Mouse (Mus musculus): ENCODE measurements around the gene Slc8a1. TPM values are rescaled to one million over a fixed set of nuclear protein-coding genes. Genes with fewer than 3 reads are reported as not detected.

The Slc8a1 gene
- total and polyA plus RNA-seq, 3 experiments, result not detected

GRCm38 (mm10) chr17:81404225-81404624 is 334.0 kb downstream of the Slc8a1 start:
- DNase-seq (ENCODE audit: extremely low read depth), result no peak
- no peaks in the 10 kb centered on the region for H3K79me2 ChIP-seq (replicated peaks; ENCODE audit: control insufficient read depth, extremely low read depth, insufficient read depth, poor library complexity, severe bottlenecking)
- dilution Hi-C loops (cut with MboI; ENCODE audit: extremely low pct_ligation_motif_present, extremely low pct_unique_long_range_greater_than_20kb, low sequenced_read_pairs), result no loop called here

DNA sequence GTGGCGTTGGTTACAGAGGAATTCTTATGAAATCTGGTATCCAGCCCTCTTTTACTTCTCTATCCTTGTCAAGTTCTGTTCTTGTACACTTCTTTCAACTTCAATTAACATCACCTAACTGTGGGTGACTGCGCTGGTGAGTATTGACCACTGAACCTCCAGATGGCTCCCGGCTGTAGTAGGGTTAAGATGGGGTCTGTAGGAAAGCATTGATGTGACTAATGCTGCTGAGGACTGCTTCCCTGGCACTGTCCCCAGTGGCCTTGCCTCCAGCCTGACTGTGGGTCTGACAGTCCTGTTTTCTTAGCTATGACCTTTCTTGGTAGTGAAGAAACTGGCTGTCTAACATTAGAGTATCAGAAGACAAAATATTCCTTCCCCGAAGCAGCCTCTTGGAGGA is 335.1 kb downstream of the Slc8a1 start:
- H3K9me3 ChIP-seq (replicated peaks; ENCODE audit: low read length), result peaks cover 60% of the 10 kb centered on the region
- H3K36me3 ChIP-seq (replicated peaks in 1 of 2; ENCODE audit: control insufficient read depth in 1 of 2, insufficient read depth in 1 of 2, low read length in 1 of 2), result no peaks in the 10 kb centered on the region
- no peak overlapping the region for H3K4me2 ChIP-seq (ENCODE audit: insufficient read depth, low read depth, poor library complexity, severe bottlenecking)
- H3K4me3 ChIP-seq (replicated peaks in 1 of 3; ENCODE audit: low read depth in 2 of 3, low read length in 2 of 3, poor library complexity in 1 of 3), result no peak overlapping the region
- no peak for DNase-seq (ENCODE audit: extremely low read depth)
- no peak overlapping the region for H3K27ac ChIP-seq (ENCODE audit: insufficient read depth, low read depth)
- dilution Hi-C loops (cut with MboI; ENCODE audit: extremely low pct_ligation_motif_present, extremely low pct_unique_long_range_greater_than_20kb, low sequenced_read_pairs) (no loop called here), in situ Hi-C loops (cut with MboI; ENCODE audit: low pct_ligation_motif_present, low pct_unique_long_range_greater_than_20kb, low sequenced_read_pairs) (no loop called here)
- H3K27me3 ChIP-seq (replicated peaks), result no peaks in the 10 kb centered on the region
- TF ChIP-seq ELF1 (IDR thresholded peaks at IDR 0.05; ENCODE audit: low read depth, low read length), result no peak
- no peak for TF ChIP-seq CTCF (conservative IDR thresholded peaks at IDR 0.05 in 1 of 2, IDR thresholded peaks at IDR 0.05 in 1 of 2; ENCODE audit: low read depth in 2 of 2, low read length in 2 of 2)
- no peak for TF ChIP-seq SIN3A (IDR thresholded peaks at IDR 0.05; ENCODE audit: low read length)
- TF ChIP-seq MEF2A (IDR thresholded peaks at IDR 0.05; ENCODE audit: borderline replicate concordance, low read depth, low read length), result no peak
- no peak for TF ChIP-seq PAX5 (IDR thresholded peaks at IDR 0.05; ENCODE audit: low read length)
- TF ChIP-seq TBP (conservative IDR thresholded peaks at IDR 0.05; ENCODE audit: low read depth, low read length), result no peak
- TF ChIP-seq MXI1 (IDR thresholded peaks at IDR 0.05; ENCODE audit: low read depth, low read length), result no peak
- no peak for TF ChIP-seq SMC3 (IDR thresholded peaks at IDR 0.05; ENCODE audit: low read depth, low read length)
- no peak for TF ChIP-seq UBTF (IDR thresholded peaks at IDR 0.05; ENCODE audit: low read depth, low read length)
- TF ChIP-seq POLR2AphosphoS2 (IDR thresholded peaks at IDR 0.05; ENCODE audit: low read depth, low read length), result no peak
- no peak for TF ChIP-seq USF2 (conservative IDR thresholded peaks at IDR 0.05; ENCODE audit: low read depth, low read length)
- TF ChIP-seq RAD21 (IDR thresholded peaks at IDR 0.05; ENCODE audit: low read depth, low read length), result no peak
- no peak for TF ChIP-seq TCF12 (IDR thresholded peaks at IDR 0.05; ENCODE audit: low read depth, low read length)
- TF ChIP-seq CHD2 (IDR thresholded peaks at IDR 0.05; ENCODE audit: low read length), result no peak
- TF ChIP-seq CHD1 (IDR thresholded peaks at IDR 0.05; ENCODE audit: low read depth, low read length), result no peak
- H3K4me1 ChIP-seq (ENCODE audit: control insufficient read depth in 1 of 2, insufficient read depth in 2 of 2), result no peaks in the 10 kb centered on the region
- H3K79me2 ChIP-seq (replicated peaks; ENCODE audit: control insufficient read depth, extremely low read depth, insufficient read depth, poor library complexity, severe bottlenecking), result no peaks in the 10 kb centered on the region
- H3K9ac ChIP-seq (ENCODE audit: insufficient read depth, low read depth), result no peak overlapping the region

More at GRCm38 (mm10) chr17:81404225-81404624, 334.0 kb downstream of the Slc8a1 start:
- Histone ChIP-seq H3K27me3 (replicated peaks) (no peaks in the 10 kb centered on the region), H3K4me1 (ENCODE audit: control insufficient read depth in 1 of 2, insufficient read depth in 2 of 2) (no peaks in the 10 kb centered on the region), H3K4me2 (ENCODE audit: insufficient read depth, low read depth, poor library complexity, severe bottlenecking) (no peak overlapping the region), H3K27ac (ENCODE audit: insufficient read depth, low read depth) (no peak overlapping the region), H3K9me3 (replicated peaks; ENCODE audit: low read length) (peaks cover 65% of the 10 kb centered on the region), H3K4me3 (replicated peaks in 1 of 3; ENCODE audit: low read depth in 2 of 3, low read length in 2 of 3, poor library complexity in 1 of 3) (no peak overlapping the region), H3K36me3 (replicated peaks in 1 of 2; ENCODE audit: control insufficient read depth in 1 of 2, insufficient read depth in 1 of 2, low read length in 1 of 2) (no peaks in the 10 kb centered on the region), H3K9ac (ENCODE audit: insufficient read depth, low read depth) (no peak overlapping the region)
- in situ Hi-C loops (cut with MboI; ENCODE audit: low pct_ligation_motif_present, low pct_unique_long_range_greater_than_20kb, low sequenced_read_pairs), result no loop called here
- no peak for TF ChIP-seq CTCF (conservative IDR thresholded peaks at IDR 0.05 in 1 of 2, IDR thresholded peaks at IDR 0.05 in 1 of 2; ENCODE audit: low read depth in 2 of 2, low read length in 2 of 2)
- no peak for TF ChIP-seq HCFC1 (IDR thresholded peaks at IDR 0.05; ENCODE audit: low read depth, low read length)
- TF ChIP-seq SMC3 (IDR thresholded peaks at IDR 0.05; ENCODE audit: low read depth, low read length), result no peak
